30 mouse cellular contexts compared by ENCODE assay signal in the genomic region with DNA sequence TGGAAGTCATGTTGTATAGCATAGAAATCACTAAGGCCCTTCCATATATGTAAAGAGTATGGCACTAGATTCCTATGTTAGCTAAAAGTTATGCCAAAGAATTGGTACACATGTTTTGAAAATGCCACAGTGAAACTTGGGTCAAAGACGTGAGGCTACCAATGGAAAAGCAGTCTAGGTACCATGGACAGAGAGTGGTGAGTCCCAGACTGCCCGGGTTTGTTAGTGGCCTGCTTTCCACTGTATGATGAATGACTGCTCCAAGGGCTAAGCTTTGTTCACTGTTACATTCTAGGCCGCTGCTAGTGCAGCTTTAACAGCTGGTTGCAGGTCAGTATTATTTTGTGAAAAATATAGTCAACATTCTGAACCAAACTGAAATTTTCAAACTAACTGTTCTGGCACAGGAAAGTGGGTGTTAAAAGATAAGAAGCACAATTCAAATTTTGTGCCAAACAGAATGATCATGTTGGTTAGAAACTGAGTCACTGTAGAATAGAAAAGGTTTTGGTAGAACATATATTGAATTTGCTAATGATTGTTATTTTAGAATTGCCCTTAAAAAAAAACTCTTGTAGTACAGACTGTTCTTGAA. TPM values are rescaled to one million over a fixed set of nuclear protein-coding genes. Genes with fewer than 3 reads are reported as not detected.
DNase-seq lines count a peak whose midpoint lies in the region; ATAC-seq and TF ChIP-seq lines count a peak whose summit lies in the region.
"Had no signal": no experiment of that assay in that cellular context is flagged by ENCODE, and none has a peak within 500 bp of the region (broad histone marks: within the 10 kb centered on the region; RNA-seq: fewer than 3 reads in every experiment).

No protein-coding gene starts in this region.

- intact Hi-C loops in heart, postnatal 10 days (cut with DNase I) = no loop called here

- H3K27me3 ChIP-seq in lung, postnatal 0 days (replicated peaks; ENCODE audit: insufficient read depth, low read length) = no peaks in the 10 kb centered on the region
- H3K27me3 ChIP-seq in kidney, embryonic 15.5 days = no peaks in the 10 kb centered on the region
- H3K27me3 ChIP-seq: embryonic facial prominence, embryonic 13.5 days; heart, embryonic 12.5 days; intestine, embryonic 15.5 days; limb, embryonic 12.5 days; liver, embryonic 15.5 days; lung, embryonic 15.5 days; midbrain, embryonic 15.5 days had no signal

- H3K36me3 ChIP-seq in lung, postnatal 0 days (ENCODE audit: insufficient read depth, low read length) = no peaks in the 10 kb centered on the region
- no peaks in the 10 kb centered on the region for H3K36me3 ChIP-seq in kidney, embryonic 15.5 days
- H3K36me3 ChIP-seq: embryonic facial prominence, embryonic 13.5 days; heart, embryonic 12.5 days; intestine, embryonic 15.5 days; liver, embryonic 15.5 days; lung, embryonic 15.5 days; midbrain, embryonic 10.5 days; midbrain, embryonic 15.5 days had no signal

- peak; percentile 11 for DNase-seq in adrenal gland, postnatal 10 days
- DNase-seq in adrenal gland, adult 8-10 months = no peak
- DNase-seq in lung, postnatal 0 days (ENCODE audit: low spot score) = no peak
- no peak for DNase-seq in lung, postnatal 25 days (ENCODE audit: low spot score)
- DNase-seq in left cerebral cortex, adult 9 months (ENCODE audit: low spot score in 2 of 2) = no peak
- DNase-seq in heart, postnatal 10 days = no peak
- DNase-seq: cerebellum, adult 18-20 months; cerebellum, postnatal 10 days; heart, adult 2 months; kidney, adult 2 months; kidney, postnatal 10 days; spleen, adult 18-20 months; thymus, adult 18-20 months; thymus, postnatal 25 days had no signal

- no peaks in the 10 kb centered on the region for H3K9me3 ChIP-seq in lung, postnatal 0 days (ENCODE audit: low read length)
- H3K9me3 ChIP-seq in kidney, embryonic 15.5 days (replicated peaks) = no peaks in the 10 kb centered on the region
- H3K9me3 ChIP-seq: embryonic facial prominence, embryonic 13.5 days; forebrain, embryonic 10.5 days; G1E; heart, embryonic 12.5 days; intestine, embryonic 15.5 days; limb, embryonic 12.5 days; liver, embryonic 15.5 days; lung, embryonic 15.5 days; midbrain, embryonic 10.5 days; midbrain, embryonic 15.5 days had no signal

- TF ChIP-seq EP300 in lung, postnatal 0 days (IDR thresholded peaks at IDR 0.05) = no peak

- H3K4me2 ChIP-seq in lung, postnatal 0 days (replicated peaks; ENCODE audit: low read depth, low read length) = no peak overlapping the region
- no peak overlapping the region for H3K4me2 ChIP-seq in kidney, embryonic 15.5 days
- H3K4me2 ChIP-seq: embryonic facial prominence, embryonic 13.5 days; heart, embryonic 12.5 days; intestine, embryonic 15.5 days; limb, embryonic 12.5 days; liver, embryonic 15.5 days; lung, embryonic 15.5 days; midbrain, embryonic 15.5 days had no signal

- no peak for TF ChIP-seq CTCF in lung, postnatal 0 days (IDR thresholded peaks at IDR 0.05)

- H3K27ac ChIP-seq in lung, postnatal 0 days (ENCODE audit: low read length) = no peak overlapping the region
- H3K27ac ChIP-seq in kidney, embryonic 15.5 days = no peak overlapping the region
- H3K27ac ChIP-seq: embryonic facial prominence, embryonic 13.5 days; forebrain, embryonic 10.5 days; heart, adult 2 months; hindbrain, postnatal 0 days; intestine, embryonic 15.5 days; limb, embryonic 12.5 days; liver, embryonic 15.5 days; lung, embryonic 15.5 days; macrophage; midbrain, embryonic 10.5 days; midbrain, embryonic 15.5 days had no signal

- no peak overlapping the region for H3K9ac ChIP-seq in lung, postnatal 0 days (replicated peaks; ENCODE audit: low read depth)
- no peak overlapping the region for H3K9ac ChIP-seq in kidney, embryonic 15.5 days
- H3K9ac ChIP-seq: embryonic facial prominence, embryonic 13.5 days; heart, embryonic 12.5 days; intestine, embryonic 15.5 days; limb, embryonic 12.5 days; liver, embryonic 15.5 days; lung, embryonic 15.5 days; midbrain, embryonic 15.5 days had no signal

- H3K4me1 ChIP-seq in lung, postnatal 0 days (ENCODE audit: insufficient read depth, low read depth, low read length) = peaks cover 2% of the 10 kb centered on the region; the same call in 1 of the 2 replicates
- H3K4me1 ChIP-seq in kidney, embryonic 15.5 days = no peaks in the 10 kb centered on the region
- H3K4me1 ChIP-seq: forebrain, embryonic 10.5 days; limb, embryonic 12.5 days; lung, embryonic 15.5 days; midbrain, embryonic 10.5 days; midbrain, embryonic 15.5 days had no signal

- peak; percentile 25; the same call in 1 of the 2 replicates for ATAC-seq in lung, postnatal 0 days
- ATAC-seq in hematopoietic stem cell, adult 5-6 weeks (replicated peaks in 1 of 2; ENCODE audit: insufficient read depth in 1 of 2, low FRiP score in 2 of 2, low TSS enrichment in 1 of 2, low read depth in 1 of 2, poor library complexity in 2 of 2, severe bottlenecking in 2 of 2) = peak; percentile 29 to 54; a peak in 1 of 4 replicates
- no peak for ATAC-seq in kidney, embryonic 15.5 days (replicated peaks; ENCODE audit: low FRiP score)
- ATAC-seq: activated CD4-positive, CD25-positive, alpha-beta regulatory T cell, adult 4 months; forebrain, embryonic 16.5 days; hindbrain, postnatal 0 days; intestine, embryonic 15.5 days; midbrain, embryonic 15.5 days had no signal

- H3K4me3 ChIP-seq in lung, postnatal 0 days (ENCODE audit: low read depth, low read length) = no peak overlapping the region
- no peak overlapping the region for H3K4me3 ChIP-seq in kidney, embryonic 15.5 days (replicated peaks)
- H3K4me3 ChIP-seq: embryonic facial prominence, embryonic 13.5 days; forebrain, embryonic 10.5 days; heart, adult 2 months; heart, embryonic 12.5 days; intestine, embryonic 15.5 days; limb, embryonic 12.5 days; liver, embryonic 15.5 days; lung, embryonic 15.5 days; midbrain, embryonic 10.5 days; midbrain, embryonic 15.5 days had no signal

- WGBS in lung, postnatal 0 days = 39% methylated on average over 3 of the region's 3 CpGs
- WGBS in kidney, embryonic 15.5 days = 52% methylated on average over 3 of the region's 3 CpGs

RNA-seq across cellular contexts. Expression of gene Usp47, which starts 22.6 kb away (rescaled TPM):
- total RNA-seq in adrenal gland, postnatal 10 days (2021) = 10 to 100 TPM; 58.9 to 74.1 TPM
- total RNA-seq in adrenal gland, adult 8-10 months (2022) = 10 to 100 TPM; 65.9 to 71.9 (median 67.5) TPM
- polyA plus RNA-seq in lung, postnatal 0 days (2015; fragmentation: Nextera tagmentation; extraction: Ambion mirVana) = 33.1 and 36.4 TPM in 2 replicates
- 119 and 122 TPM in 2 replicates for total RNA-seq in hematopoietic stem cell, adult 5-6 weeks (2017)
- 61.1 and 62.0 TPM in 2 replicates for polyA plus RNA-seq in kidney, embryonic 15.5 days (2015; fragmentation: Nextera tagmentation; extraction: Ambion mirVana)
- total RNA-seq in heart, postnatal 10 days (2021) = 10 to 100 TPM; 74.5 to 86.4 TPM
